Mouse (Mus musculus): ENCODE results near the gene Nemf. TPM values are rescaled to one million over a fixed set of nuclear protein-coding genes. Genes with fewer than 3 reads are reported as not detected.

The Nemf gene
- polyA plus RNA-seq, 1 experiment: 6.2 TPM

Other genes starting within 250 kb of the Nemf start
- 1,621 and 2,144 TPM in 2 replicates for gene Rps29, start 198.0 kb downstream of the Nemf start, polyA plus RNA-seq (2012; rRNA removed)
- gene Lrr1, start 188.4 kb downstream of the Nemf start, polyA plus RNA-seq (2012; rRNA removed): 0.37 and 0.51 TPM in 2 replicates
- 189 and 234 TPM in 2 replicates for gene Rpl36al, start 173.1 kb downstream of the Nemf start, polyA plus RNA-seq (2012; rRNA removed)
- gene Mgat2, start 173.0 kb downstream of the Nemf start, polyA plus RNA-seq (2012; rRNA removed): 25.2 and 27.7 TPM in 2 replicates
- 1.7 and 1.9 TPM in 2 replicates for gene Gm49383, start 160.1 kb downstream of the Nemf start, polyA plus RNA-seq (2012; rRNA removed)
- gene Dnaaf2, start 158.7 kb downstream of the Nemf start, polyA plus RNA-seq (2012; rRNA removed): 1.6 and 1.9 TPM in 2 replicates
- gene Gm49384, start 152.9 kb downstream of the Nemf start, polyA plus RNA-seq (2012; rRNA removed): not detected in 2 replicates
- gene Pole2, start 129.0 kb downstream of the Nemf start, polyA plus RNA-seq (2012; rRNA removed): 2.6 and 3.3 TPM in 2 replicates
- 7.0 and 8.9 TPM in 2 replicates for gene Klhdc1, start 116.0 kb downstream of the Nemf start, polyA plus RNA-seq (2012; rRNA removed)
- gene Klhdc2, start 60.5 kb downstream of the Nemf start, polyA plus RNA-seq (2012; rRNA removed): 41.9 and 48.6 TPM in 2 replicates
- gene Arf6, start 15.0 kb upstream of the Nemf start, polyA plus RNA-seq (2012; rRNA removed): 73.3 and 116 TPM in 2 replicates
- gene Gm9887, start 15.3 kb upstream of the Nemf start, polyA plus RNA-seq (2012; rRNA removed): 0.35 and 1.4 TPM in 2 replicates
- gene Vcpkmt, start 225.9 kb upstream of the Nemf start, polyA plus RNA-seq (2012; rRNA removed): 6.1 and 6.4 TPM in 2 replicates

Measured in gonadal fat pad, adult 2 months (tissue).